Mouse (Mus musculus) midbrain, embryonic 12.5 days (tissue): Measurements from ENCODE around the gene Vat1. TPM values are rescaled to one million over a fixed set of nuclear protein-coding genes. Genes with fewer than 3 reads are reported as not detected.
A peak's percentile ranks its signal among the peaks of the same experiment; 100 is the strongest.

Source experiments
- ATAC-seq: fragments of 200-750 bp; cut with Nextera tagmentation; 2 replicates; pipeline ENCODE4 v1.8.0; 2017; ENCODE audit warnings: low read depth, moderate TSS enrichment, moderate library complexity; ENCODE audit not compliant: low FRiP score
- H3K27ac ChIP-seq: fragments of 300-500 bp; sonication (generic); replicated peaks from 2 replicates; pipeline ENCODE4 v1.5.1; 2016; ENCODE audit warnings: mild to moderate bottlenecking
- H3K27me3 ChIP-seq: fragments of 300-500 bp; sonication (generic); 2 replicates; pipeline ENCODE4 v1.6.1; 2016; ENCODE audit warnings: mild to moderate bottlenecking
- H3K36me3 ChIP-seq: fragments of 300-500 bp; sonication (generic); 2 replicates; pipeline ENCODE4 v1.6.1; 2016
- H3K4me1 ChIP-seq: fragments of 300-500 bp; sonication (generic); 2 replicates; pipeline ENCODE4 v1.6.1; 2016
- H3K4me2 ChIP-seq: fragments of 300-500 bp; sonication (generic); replicated peaks from 2 replicates; pipeline ENCODE4 v1.6.1; 2016; ENCODE audit warnings: mild to moderate bottlenecking, moderate library complexity
- H3K4me3 ChIP-seq: fragments of 300-500 bp; sonication (generic); 2 replicates; pipeline ENCODE4 v1.5.1; 2016; ENCODE audit warnings: mild to moderate bottlenecking
- H3K9ac ChIP-seq: fragments of 300-500 bp; sonication (generic); replicated peaks from 2 replicates; pipeline ENCODE4 v1.6.1; 2016; ENCODE audit warnings: mild to moderate bottlenecking, moderate library complexity
- H3K9me3 ChIP-seq: fragments of 300-500 bp; sonication (generic); 2 replicates; pipeline ENCODE4 v1.6.1; 2016; ENCODE audit warnings: mild to moderate bottlenecking
- WGBS: fragments of 180-500 bp; shearing (Covaris S2); methylation state at CpG from one replicate; pipeline ENCODE4 v1.1.7; 2016; 5-methylcytosine and 5-hydroxymethylcytosine counted together
- polyA plus RNA-seq: library from polyadenylated mRNA; unstranded; fragments of >200 nt; fragmentation: Nextera tagmentation; extraction: Ambion mirVana; gene quantifications from 2 replicates; pipeline ENCODE4 v1.2.1, GENCODE M21; 2016

The Vat1 gene
- polyA plus RNA-seq, 1 experiment from 2014 or later = 69.3 TPM

DNA sequence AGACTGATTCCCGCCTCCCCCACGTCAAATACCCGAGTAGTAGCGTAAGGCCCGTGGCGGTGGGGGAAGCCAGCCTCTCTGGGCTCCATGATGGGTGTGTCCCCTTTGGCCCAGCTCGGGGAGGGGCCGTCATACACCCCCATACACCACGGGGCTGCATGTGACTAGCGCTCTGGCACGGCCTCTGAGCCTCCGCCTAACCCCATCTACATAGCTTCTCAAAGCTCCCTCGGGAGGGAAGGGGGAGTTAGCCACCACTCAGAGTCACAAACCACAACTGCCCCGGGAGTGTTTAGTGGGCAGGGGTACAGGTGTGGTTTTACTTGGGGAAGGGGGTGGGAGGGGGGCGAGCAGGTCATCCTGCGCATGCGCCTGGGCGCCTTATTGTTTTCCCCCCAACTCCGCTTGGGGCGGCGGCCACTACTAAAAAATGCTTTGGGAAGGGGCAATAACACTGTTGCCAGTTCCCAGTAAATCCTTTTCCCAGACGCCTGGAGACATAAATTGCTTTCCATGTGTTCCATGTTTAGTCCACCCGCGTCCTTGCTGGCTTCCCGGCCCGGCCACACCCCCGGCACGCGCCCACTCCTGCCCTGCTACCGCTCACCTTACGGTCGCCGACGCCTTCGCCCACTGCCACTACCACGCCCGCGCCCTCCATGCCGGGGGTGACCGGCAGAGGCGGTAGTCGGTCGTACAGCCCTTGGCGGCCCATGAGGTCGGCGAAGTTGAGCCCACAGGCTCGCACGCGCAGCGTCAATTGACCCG lies 745 bp downstream of the Vat1 start:
- H3K4me3 ChIP-seq = peak overlapping the region; percentile 75
- no peaks in the 10 kb centered on the region for H3K9me3 ChIP-seq
- H3K4me1 ChIP-seq = peaks cover 60% of the 10 kb centered on the region
- peak overlapping the region; percentile 79 for H3K4me2 ChIP-seq
- H3K36me3 ChIP-seq = peaks cover 21% of the 10 kb centered on the region
- under 1% methylated on average over 51 of the region's 51 CpGs for WGBS
- H3K27me3 ChIP-seq = peaks cover 3% of the 10 kb centered on the region; the same call in 1 of the 2 replicates
- ATAC-seq = peak; percentile 24
- H3K27ac ChIP-seq = peak overlapping the region; percentile 87
- peak overlapping the region; percentile 81 for H3K9ac ChIP-seq

DNA sequence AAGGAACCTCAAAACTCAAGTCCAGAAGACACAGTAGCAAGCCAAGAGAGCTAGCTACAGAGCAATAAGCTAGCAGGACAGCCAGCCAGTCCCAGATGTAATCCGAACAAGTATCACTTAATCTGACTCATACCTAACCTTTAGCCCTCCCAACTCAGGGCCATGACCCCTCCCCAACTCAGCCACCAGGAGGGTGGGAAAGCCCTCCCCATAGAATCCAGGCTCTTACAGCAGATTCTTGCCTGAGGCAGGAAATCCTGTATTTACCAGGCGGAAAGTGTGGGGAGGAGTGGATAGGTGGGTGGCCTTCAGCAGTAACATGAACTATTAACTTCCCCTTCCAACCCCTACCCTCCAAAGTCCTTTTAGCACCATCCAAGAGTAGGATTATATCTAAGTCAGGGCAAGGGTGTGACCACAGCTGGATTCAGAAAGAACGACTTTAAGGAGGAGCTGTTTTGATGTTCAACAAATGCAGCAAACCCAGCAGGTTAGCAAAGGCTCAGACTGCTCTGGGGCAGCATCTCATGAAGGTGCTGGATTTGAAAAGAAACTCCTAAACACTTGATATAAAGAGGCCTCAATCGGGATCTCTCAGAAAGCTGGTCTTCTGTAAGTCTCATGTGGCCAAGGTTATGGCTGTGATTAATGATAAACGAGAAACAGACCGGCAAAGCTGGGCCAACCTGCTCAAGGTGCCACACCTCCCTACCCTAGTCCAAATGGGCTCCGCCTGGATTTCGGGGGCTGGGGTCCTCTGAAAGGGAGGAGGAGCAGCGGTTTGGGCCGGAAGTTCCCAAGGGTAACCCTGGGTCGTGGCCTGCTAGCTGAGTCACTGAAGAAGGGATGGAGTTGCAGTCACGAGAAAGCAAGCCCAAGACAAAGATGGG lies 1.6 kb downstream of the Vat1 start, which contains the start of gene Rnd2:
Gene Rnd2 (plus strand): TSS at position 789 of the 890 bp plus-strand sequence.
- Histone ChIP-seq H3K9me3 (no peaks in the 10 kb centered on the region), H3K9ac (peak within 1 kb of the TSS; percentile 81), H3K36me3 (peaks cover 29% of the 10 kb centered on the region), H3K4me3 (peak within 1 kb of the TSS; percentile 75), H3K27me3 (peaks cover 3% of the 10 kb centered on the region; the same call in 1 of the 2 replicates), H3K4me2 (peak within 1 kb of the TSS; percentile 79), H3K27ac (peak within 1 kb of the TSS; percentile 87), H3K4me1 (peaks cover 54% of the 10 kb centered on the region)
- WGBS = 13% methylated on average over 12 of the region's 12 CpGs
- no peak for ATAC-seq

GRCm38 (mm10) chr11:101462583-101463440 lies 3.2 kb downstream of the Vat1 start:
- Histone ChIP-seq H3K9ac (peak overlapping the region; percentile 37; the same call in 1 of the 2 replicates), H3K27me3 (peaks cover 3% of the 10 kb centered on the region; the same call in 1 of the 2 replicates), H3K4me3 (peak overlapping the region; percentile 75), H3K4me1 (peaks cover 48% of the 10 kb centered on the region), H3K9me3 (no peaks in the 10 kb centered on the region), H3K4me2 (peak overlapping the region; percentile 79), H3K36me3 (peaks cover 45% of the 10 kb centered on the region), H3K27ac (peak overlapping the region; percentile 87)
- peak; percentile 64; the same call in 1 of the 2 replicates for ATAC-seq
- WGBS = 32% methylated on average over 13 of the region's 13 CpGs

GRCm38 (mm10) chr11:101462141-101462540 lies 3.9 kb downstream of the Vat1 start:
- peak overlapping the region; percentile 79 for H3K4me2 ChIP-seq
- peak overlapping the region; percentile 87 for H3K27ac ChIP-seq
- peaks cover 3% of the 10 kb centered on the region; the same call in 1 of the 2 replicates for H3K27me3 ChIP-seq
- peaks cover 49% of the 10 kb centered on the region for H3K36me3 ChIP-seq
- ATAC-seq = no peak; the same call in 1 of the 2 replicates
- no peaks in the 10 kb centered on the region for H3K9me3 ChIP-seq
- 0 out of 2 replicates have a peak overlapping the region, but pooled peaks have one; percentile 7 for H3K4me3 ChIP-seq
- WGBS = 72% methylated on average over 14 of the region's 14 CpGs
- H3K9ac ChIP-seq = no peak overlapping the region
- peaks cover 45% of the 10 kb centered on the region for H3K4me1 ChIP-seq

GRCm38 (mm10) chr11:101460321-101460720 lies 5.7 kb downstream of the Vat1 start:
- 88% methylated on average over 15 of the region's 15 CpGs for WGBS
- H3K27me3 ChIP-seq = no peaks in the 10 kb centered on the region
- H3K9ac ChIP-seq = no peak overlapping the region
- no peak overlapping the region for H3K27ac ChIP-seq
- H3K4me3 ChIP-seq = no peak overlapping the region
- no peak for ATAC-seq
- no peaks in the 10 kb centered on the region for H3K9me3 ChIP-seq
- H3K36me3 ChIP-seq = peaks cover 49% of the 10 kb centered on the region
- H3K4me1 ChIP-seq = peaks cover 36% of the 10 kb centered on the region
- H3K4me2 ChIP-seq = no peak overlapping the region

GRCm38 (mm10) chr11:101459716-101460115 lies 6.3 kb downstream of the Vat1 start:
- H3K36me3 ChIP-seq = peaks cover 49% of the 10 kb centered on the region
- no peak overlapping the region for H3K27ac ChIP-seq
- 50% methylated on average over 6 of the region's 6 CpGs for WGBS

DNA sequence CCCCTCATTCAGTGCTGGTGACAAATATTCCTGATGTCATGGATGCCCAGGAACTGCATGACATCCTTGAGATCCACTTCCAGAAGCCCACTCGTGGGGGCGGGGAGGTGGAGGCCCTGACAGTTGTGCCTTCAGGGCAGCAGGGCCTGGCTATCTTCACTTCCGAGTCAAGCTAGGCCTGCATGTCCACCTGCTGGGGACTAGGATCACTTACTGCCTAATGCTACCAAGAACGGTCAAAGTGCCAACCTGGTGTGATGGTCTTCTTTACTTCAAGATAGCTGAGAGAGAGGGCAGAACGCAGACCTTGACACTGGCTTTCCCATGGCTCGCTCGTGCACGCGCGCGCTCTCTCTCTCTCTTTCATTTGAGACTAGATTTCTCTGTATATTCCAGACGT lies 7.8 kb downstream of the Vat1 start:
- H3K9ac ChIP-seq = no peak overlapping the region
- no peaks in the 10 kb centered on the region for H3K27me3 ChIP-seq
- no peak overlapping the region for H3K4me2 ChIP-seq
- no peaks in the 10 kb centered on the region for H3K9me3 ChIP-seq
- 85% methylated on average over 12 of the region's 12 CpGs for WGBS
- H3K4me1 ChIP-seq = peaks cover 25% of the 10 kb centered on the region
- no peak overlapping the region for H3K4me3 ChIP-seq
- H3K36me3 ChIP-seq = peaks cover 49% of the 10 kb centered on the region
- no peak for ATAC-seq
- H3K27ac ChIP-seq = peak overlapping the region; percentile 25; the same call in 1 of the 2 replicates

More at GRCm38 (mm10) chr11:101459716-101460115, 6.3 kb downstream of the Vat1 start:
- Histone ChIP-seq H3K4me2 (no peak overlapping the region), H3K9me3 (no peaks in the 10 kb centered on the region), H3K27me3 (no peaks in the 10 kb centered on the region), H3K4me1 (peaks cover 36% of the 10 kb centered on the region), H3K4me3 (no peak overlapping the region), H3K9ac (no peak overlapping the region; the same call in 1 of the 2 replicates)
- no peak for ATAC-seq

GRCm38 (mm10) chr11:101457631-101458030 lies 8.4 kb downstream of the Vat1 start:
- H3K4me1 ChIP-seq = peaks cover 20% of the 10 kb centered on the region

GRCm38 (mm10) chr11:101455627-101456026 lies 10.4 kb downstream of the Vat1 start:
- no peak for ATAC-seq
- 89% methylated on average over 7 of the region's 7 CpGs for WGBS
- Histone ChIP-seq H3K9ac (no peak overlapping the region), H3K27ac (no peak overlapping the region), H3K4me1 (peaks cover 10% of the 10 kb centered on the region), H3K4me3 (no peak overlapping the region), H3K36me3 (peaks cover 32% of the 10 kb centered on the region), H3K4me2 (no peak overlapping the region), H3K9me3 (no peaks in the 10 kb centered on the region), H3K27me3 (no peaks in the 10 kb centered on the region)

More at GRCm38 (mm10) chr11:101457631-101458030, 8.4 kb downstream of the Vat1 start:
- H3K27ac ChIP-seq = no peak overlapping the region
- 93% methylated on average over 9 of the region's 9 CpGs for WGBS
- H3K27me3 ChIP-seq = no peaks in the 10 kb centered on the region
- H3K36me3 ChIP-seq = peaks cover 49% of the 10 kb centered on the region
- H3K4me3 ChIP-seq = no peak overlapping the region
- no peak overlapping the region for H3K9ac ChIP-seq
- no peak overlapping the region for H3K4me2 ChIP-seq
- no peaks in the 10 kb centered on the region for H3K9me3 ChIP-seq
- no peak for ATAC-seq

DNA sequence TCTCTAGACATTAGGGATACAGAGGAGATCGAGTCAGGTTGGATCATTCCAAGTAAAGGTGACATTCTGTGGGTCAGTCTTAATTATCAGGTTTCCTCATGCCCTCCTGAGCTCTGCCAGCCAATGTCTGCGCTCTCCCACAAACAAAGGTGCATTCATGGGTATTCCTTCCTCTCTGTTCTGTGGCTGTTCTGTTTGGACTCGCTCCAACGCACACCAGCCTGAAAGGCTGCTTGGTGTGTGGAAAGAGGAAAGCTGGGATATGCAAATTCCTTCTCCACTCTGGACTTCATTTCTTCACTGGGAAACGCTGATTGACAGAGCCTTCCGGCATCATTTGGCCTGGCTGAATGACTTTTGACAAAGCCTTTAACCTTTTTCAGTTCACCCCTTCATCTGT lies 11.3 kb downstream of the Vat1 start:
- H3K4me1 ChIP-seq = peaks cover 10% of the 10 kb centered on the region

More for the DNA sequence above, 11.3 kb downstream of the Vat1 start:
- 44% methylated on average over 6 of the region's 6 CpGs for WGBS
- H3K27me3 ChIP-seq = no peaks in the 10 kb centered on the region
- no peak overlapping the region for H3K4me2 ChIP-seq
- no peak overlapping the region for H3K27ac ChIP-seq
- peaks cover 22% of the 10 kb centered on the region for H3K36me3 ChIP-seq
- no peak overlapping the region for H3K4me3 ChIP-seq
- no peak overlapping the region for H3K9ac ChIP-seq
- ATAC-seq = no peak
- H3K9me3 ChIP-seq = no peaks in the 10 kb centered on the region
